Mouse (Mus musculus) neural tube, embryonic 10.5 days (tissue): Measurements from ENCODE around the gene Gm10337.

Experiments
- DNase-seq: peaks from one replicate; pipeline ENCODE4 v3.0.0-alpha.2; 2017; ENCODE audit warnings: low spot score; ENCODE audit errors: extremely low spot score

Gene Gm10337

GRCm38 (mm10) chr15:102516728-102517404 lies 13.3 kb downstream of the Gm10337 start, which contains the start of gene Map3k12:
TSS of gene Map3k12 (minus strand) at chr15:102517064.
- DNase-seq = peak; percentile 84

- no peak for DNase-seq
Observed at GRCm38 (mm10) chr15:102517631-102517975, 14.1 kb downstream of the Gm10337 start.

- peak; percentile 99 for DNase-seq
Observed at GRCm38 (mm10) chr15:102517976-102518858, 14.7 kb downstream of the Gm10337 start, which contains the start of gene Tarbp2. TSS of gene Tarbp2 (plus strand) at chr15:102518192.

- no peak for DNase-seq
Observed at GRCm38 (mm10) chr15:102518859-102519201, 15.3 kb downstream of the Gm10337 start.

GRCm38 (mm10) chr15:102519211-102520141 lies 16.0 kb downstream of the Gm10337 start:
- no peak for DNase-seq

GRCm38 (mm10) chr15:102520416-102520815 lies 16.9 kb downstream of the Gm10337 start:
- DNase-seq = no peak

GRCm38 (mm10) chr15:102521480-102521879 lies 18.0 kb downstream of the Gm10337 start:
- DNase-seq = no peak

- DNase-seq = peak; percentile 80
Observed at GRCm38 (mm10) chr15:102524892-102525485, 21.5 kb downstream of the Gm10337 start, which contains the start of gene Npff. TSS of gene Npff (minus strand) at chr15:102524942.

GRCm38 (mm10) chr15:102526111-102527002 lies 22.8 kb downstream of the Gm10337 start:
- DNase-seq = no peak

- DNase-seq = no peak
Observed at GRCm38 (mm10) chr15:102527936-102528335, 24.4 kb downstream of the Gm10337 start.

GRCm38 (mm10) chr15:102528396-102528795 lies 24.9 kb downstream of the Gm10337 start:
- DNase-seq = no peak

- no peak for DNase-seq
Observed at GRCm38 (mm10) chr15:102530566-102530965, 27.0 kb downstream of the Gm10337 start.

GRCm38 (mm10) chr15:102531586-102531985 lies 28.1 kb downstream of the Gm10337 start:
- DNase-seq = no peak

GRCm38 (mm10) chr15:102532106-102532900 lies 28.8 kb downstream of the Gm10337 start:
- no peak for DNase-seq

GRCm38 (mm10) chr15:102533926-102534325 lies 30.4 kb downstream of the Gm10337 start:
- DNase-seq = no peak

GRCm38 (mm10) chr15:102544801-102545200 lies 41.3 kb downstream of the Gm10337 start:
- no peak for DNase-seq

- no peak for DNase-seq
Observed at GRCm38 (mm10) chr15:102546246-102546645, 42.7 kb downstream of the Gm10337 start.

- DNase-seq = no peak
Observed at GRCm38 (mm10) chr15:102546677-102547427, 43.3 kb downstream of the Gm10337 start.
